Comparison of ENCODE assay signal across 12 mouse cellular contexts in genomic region chr7:84192256-84192655, GRCm38 (mm10).
"Had no signal": no experiment of that assay in that cellular context is flagged by ENCODE, and none has a peak within 500 bp of the region (broad histone marks: within the 10 kb centered on the region; RNA-seq: fewer than 3 reads in every experiment).

No protein-coding gene starts in this region.

- DNase-seq: kidney, adult 9 months; kidney, postnatal 14 days; kidney, postnatal 4 days; liver; lung, adult 18-20 months; lung, postnatal 36 days; midbrain, embryonic 14.5 days; right cerebral cortex, adult 18-20 months; right cerebral cortex, postnatal 14 days; right cerebral cortex, postnatal 4 days; thymus, postnatal 25 days had no signal

- ATAC-seq: liver, embryonic 12.5 days had no signal
